Mouse (Mus musculus) lung, embryonic 14.5 days (tissue): Measurements from ENCODE around the gene Arf3. TPM values are rescaled to one million over a fixed set of nuclear protein-coding genes. Genes with fewer than 3 reads are reported as not detected.

ENCODE experiments used
- ATAC-seq: fragments of 200-750 bp; cut with Nextera tagmentation; 2 replicates; pipeline ENCODE4 v1.8.0; 2017; ENCODE audit warnings: mild to moderate bottlenecking, moderate TSS enrichment, moderate library complexity; ENCODE audit not compliant: insufficient read depth
- DNase-seq: peaks from one replicate; pipeline ENCODE4 v3.0.0-alpha.2; 2015
- H3K27ac ChIP-seq: fragments of 300-500 bp; sonication (generic); 2 replicates; pipeline ENCODE4 v1.5.1; 2014; ENCODE audit warnings: low read depth, mild to moderate bottlenecking, moderate library complexity
- H3K27me3 ChIP-seq: fragments of 300-500 bp; sonication (generic); 2 replicates; pipeline ENCODE4 v1.6.1; 2014; ENCODE audit warnings: low read length, control low read depth; ENCODE audit not compliant: insufficient read depth
- H3K36me3 ChIP-seq: fragments of 300-500 bp; sonication (generic); 2 replicates; pipeline ENCODE4 v1.6.1; 2014; ENCODE audit warnings: control low read depth; ENCODE audit not compliant: insufficient read depth
- H3K4me1 ChIP-seq: fragments of 300-500 bp; sonication (generic); 2 replicates; pipeline ENCODE4 v1.6.1; 2014; ENCODE audit warnings: antibody characterized with exemption, control low read depth; ENCODE audit not compliant: insufficient read depth
- H3K4me2 ChIP-seq: fragments of 300-500 bp; sonication (generic); 2 replicates; pipeline ENCODE4 v1.6.1; 2014; ENCODE audit warnings: mild to moderate bottlenecking
- H3K4me3 ChIP-seq: fragments of 300-500 bp; sonication (generic); 2 replicates; pipeline ENCODE4 v1.5.1; 2014; ENCODE audit warnings: low read depth, low read length
- H3K9ac ChIP-seq: fragments of 300-500 bp; sonication (generic); 2 replicates; pipeline ENCODE4 v1.6.1; 2014
- H3K9me3 ChIP-seq: fragments of 300-500 bp; sonication (generic); 2 replicates; pipeline ENCODE4 v1.6.1; 2016; ENCODE audit warnings: low read depth, low read length, control low read depth
- CTCF ChIP-seq: IDR thresholded peaks from 2 replicates; pipeline ENCODE4 v1.5.1; 2016; ENCODE audit warnings: antibody characterized with exemption, low read depth
- WGBS: fragments of 180-500 bp; shearing (Covaris S2); extraction: QIAGEN DNeasy Blood & Tissue Kit; methylation state at CpG from one replicate; pipeline ENCODE4 v1.1.7; 2014; 5-methylcytosine and 5-hydroxymethylcytosine counted together
- polyA plus RNA-seq: library from polyadenylated mRNA; unstranded; fragments of >200 nt; fragmentation: Nextera tagmentation; extraction: Ambion mirVana; gene quantifications from 2 replicates; pipeline ENCODE4 v1.2.1, GENCODE M21; 2014

The Arf3 gene
- polyA plus RNA-seq, 1 experiment from 2014 or later = 42.5 TPM

- no peaks in the 10 kb centered on the region for H3K4me1 ChIP-seq
- no peak for TF ChIP-seq CTCF
- H3K4me2 ChIP-seq = no peak overlapping the region
- no peak overlapping the region for H3K27ac ChIP-seq
- H3K9me3 ChIP-seq = no peaks in the 10 kb centered on the region
- H3K36me3 ChIP-seq = no peaks in the 10 kb centered on the region
- no peak for ATAC-seq
- 57% methylated on average over 3 of the region's 3 CpGs for WGBS
- H3K27me3 ChIP-seq = peaks cover 100% of the 10 kb centered on the region
- H3K4me3 ChIP-seq = no peak overlapping the region
- DNase-seq = no peak
- no peak overlapping the region for H3K9ac ChIP-seq
These were observed 35.9 kb upstream of the Arf3 start for GRCm38 (mm10) chr15:98798903-98799302.

- H3K36me3 ChIP-seq = no peaks in the 10 kb centered on the region
- WGBS = 5% methylated on average over 27 of the region's 28 CpGs
- ATAC-seq (no peak), DNase-seq (no peak)
- no peak overlapping the region for H3K27ac ChIP-seq
- H3K27me3 ChIP-seq = peaks cover 100% of the 10 kb centered on the region
- H3K4me2 ChIP-seq = no peak overlapping the region
- TF ChIP-seq CTCF = no peak
- H3K9ac ChIP-seq = no peak overlapping the region
- no peaks in the 10 kb centered on the region for H3K4me1 ChIP-seq
- H3K9me3 ChIP-seq = no peaks in the 10 kb centered on the region
- no peak overlapping the region for H3K4me3 ChIP-seq
These were observed 35.0 kb upstream of the Arf3 start for GRCm38 (mm10) chr15:98797835-98798492.

- H3K4me3 ChIP-seq = no peak overlapping the region
These were observed 34.0 kb upstream of the Arf3 start for GRCm38 (mm10) chr15:98796803-98797595.

GRCm38 (mm10) chr15:98793141-98793698, 30.2 kb upstream of the Arf3 start:
- no peak overlapping the region for H3K27ac ChIP-seq
- no peak for DNase-seq
- no peaks in the 10 kb centered on the region for H3K36me3 ChIP-seq
- ATAC-seq = no peak
- no peaks in the 10 kb centered on the region for H3K4me1 ChIP-seq
- no peak overlapping the region for H3K9ac ChIP-seq
- H3K9me3 ChIP-seq = no peaks in the 10 kb centered on the region
- H3K27me3 ChIP-seq = peaks cover 100% of the 10 kb centered on the region
- 4% methylated on average over 13 of the region's 13 CpGs for WGBS
- TF ChIP-seq CTCF = no peak
- H3K4me3 ChIP-seq = peak overlapping the region; percentile 21
- no peak overlapping the region for H3K4me2 ChIP-seq

More at GRCm38 (mm10) chr15:98796803-98797595, 34.0 kb upstream of the Arf3 start:
- Histone ChIP-seq H3K9ac (no peak overlapping the region), H3K27ac (no peak overlapping the region), H3K9me3 (no peaks in the 10 kb centered on the region), H3K4me2 (no peak overlapping the region), H3K4me1 (no peaks in the 10 kb centered on the region), H3K36me3 (no peaks in the 10 kb centered on the region), H3K27me3 (peaks cover 100% of the 10 kb centered on the region)
- 3% methylated on average over 13 of the region's 13 CpGs for WGBS
- ATAC-seq (no peak), DNase-seq (peak; percentile 51)
- no peak for TF ChIP-seq CTCF

- Histone ChIP-seq H3K9ac (no peak overlapping the region), H3K9me3 (no peaks in the 10 kb centered on the region), H3K4me3 (peak overlapping the region; percentile 21), H3K4me1 (no peaks in the 10 kb centered on the region), H3K4me2 (peak overlapping the region; percentile 44; the same call in 1 of the 2 replicates), H3K36me3 (no peaks in the 10 kb centered on the region), H3K27me3 (peaks cover 100% of the 10 kb centered on the region), H3K27ac (no peak overlapping the region)
- ATAC-seq = no peak
- TF ChIP-seq CTCF = no peak
- no peak for DNase-seq
- WGBS = 1% methylated on average over 75 of the region's 75 CpGs
These were observed 29.4 kb upstream of the Arf3 start for GRCm38 (mm10) chr15:98792233-98793020.

GRCm38 (mm10) chr15:98791771-98792170, 28.8 kb upstream of the Arf3 start:
- Histone ChIP-seq H3K9ac (no peak overlapping the region), H3K4me2 (no peak overlapping the region), H3K27me3 (peaks cover 96% of the 10 kb centered on the region), H3K4me1 (no peaks in the 10 kb centered on the region), H3K4me3 (peak overlapping the region; percentile 16; the same call in 1 of the 2 replicates), H3K27ac (no peak overlapping the region), H3K36me3 (no peaks in the 10 kb centered on the region), H3K9me3 (no peaks in the 10 kb centered on the region)
- no peak for DNase-seq
- under 1% methylated on average over 23 of the region's 23 CpGs for WGBS
- TF ChIP-seq CTCF = no peak
- ATAC-seq = no peak

- Histone ChIP-seq H3K36me3 (no peaks in the 10 kb centered on the region), H3K9me3 (no peaks in the 10 kb centered on the region), H3K9ac (no peak overlapping the region), H3K27me3 (peaks cover 91% of the 10 kb centered on the region), H3K4me3 (peak overlapping the region; percentile 22), H3K4me1 (no peaks in the 10 kb centered on the region), H3K4me2 (peak overlapping the region; percentile 43; the same call in 1 of the 2 replicates), H3K27ac (no peak overlapping the region)
- ATAC-seq (no peak), DNase-seq (no peak)
- 2% methylated on average over 12 of the region's 12 CpGs for WGBS
- no peak for TF ChIP-seq CTCF
These were observed 28.2 kb upstream of the Arf3 start for GRCm38 (mm10) chr15:98791221-98791620.
